Mouse (Mus musculus): ENCODE results near the gene Emilin3.

DNA sequence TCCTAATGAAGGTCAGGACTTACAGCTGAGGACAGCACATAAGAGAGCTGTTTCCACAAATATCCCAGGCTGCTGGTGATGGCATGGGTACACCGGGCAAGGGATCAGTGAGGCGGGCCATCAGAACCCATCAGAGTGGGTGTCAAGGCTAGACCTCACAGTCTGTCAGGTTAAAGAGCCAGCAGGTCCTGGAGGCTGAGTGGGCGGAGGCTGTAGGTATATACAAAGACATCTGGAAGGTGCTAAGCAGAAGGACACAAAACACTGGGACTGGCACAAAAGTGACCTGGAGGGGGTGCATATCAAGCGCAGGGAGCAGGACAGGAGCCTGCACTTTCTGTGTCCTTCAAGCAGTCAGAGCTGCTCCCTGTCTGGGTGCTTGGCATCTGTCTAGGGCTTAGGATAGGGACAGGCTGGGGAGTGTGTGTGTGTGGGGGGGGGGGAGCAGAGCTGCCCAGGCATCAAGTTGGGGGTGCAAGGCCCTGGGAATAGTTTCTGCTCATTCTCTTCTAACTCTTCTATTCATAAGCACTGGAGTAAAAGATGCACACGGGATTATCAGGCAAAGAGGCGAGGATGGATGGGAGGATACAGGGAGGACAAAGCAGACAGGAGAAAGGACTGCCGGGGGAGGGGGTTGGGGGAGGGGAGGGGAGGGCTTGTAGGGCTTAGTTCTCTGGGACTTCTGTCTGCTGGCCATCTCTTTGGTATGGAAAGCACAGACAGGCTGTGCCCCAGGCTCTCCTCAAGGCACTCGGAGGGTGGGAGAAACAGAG is 6.2 kb upstream of the Emilin3 start:
- TF ChIP-seq CTCF (IDR thresholded peaks at IDR 0.05): no peak
- TF ChIP-seq EP300 (IDR thresholded peaks at IDR 0.05): no peak
